Mouse (Mus musculus): ENCODE measurements around the gene Ifna9.

DNA sequence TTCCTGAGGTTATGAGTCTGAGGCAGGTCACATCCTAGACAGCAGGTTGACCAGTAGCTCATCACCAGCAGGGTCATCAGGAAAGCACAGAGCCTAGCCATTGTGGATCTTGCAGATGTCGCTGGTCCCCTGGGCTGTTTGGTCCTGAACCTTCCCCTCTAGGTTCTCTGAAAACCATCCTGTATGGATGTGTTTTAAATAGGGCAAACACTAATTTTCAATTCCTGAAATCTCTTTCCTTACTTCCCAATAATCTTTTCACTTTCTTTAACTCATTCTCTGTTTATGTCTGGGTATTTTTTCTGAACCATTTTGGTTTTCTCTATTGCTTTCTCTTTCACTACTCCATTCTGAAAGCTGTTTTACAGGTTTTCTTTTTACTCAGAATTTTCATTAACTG lies 20.5 kb downstream of the Ifna9 start, which contains the start of gene Ifna14:
- no peak for TF ChIP-seq POLR2A (IDR thresholded peaks at IDR 0.05; ENCODE audit: insufficient read depth, low read depth, low read length)
- TF ChIP-seq CTCF (IDR thresholded peaks at IDR 0.05): no peak
